Mouse (Mus musculus) embryonic fibroblast, embryonic 13.5 days (primary cell): Measurements from ENCODE around the gene Uso1. TPM values are rescaled to one million over a fixed set of nuclear protein-coding genes. Genes with fewer than 3 reads are reported as not detected.
"Not testable (repeated sequence)": the region's sequence is repeated elsewhere in the genome, so short reads cannot be mapped to it uniquely, and the experiment has no call there.

Experiments used
- H3K27ac ChIP-seq: 2 replicates; pipeline ENCODE4 v1.5.1; 2012; ENCODE audit warnings: low read length, control low read depth, inconsistent platforms; ENCODE audit not compliant: insufficient read depth
- H3K4me1 ChIP-seq: 2 replicates; pipeline ENCODE4 v1.6.1; 2011; ENCODE audit warnings: low read length; ENCODE audit not compliant: control insufficient read depth, insufficient read depth
- H3K4me3 ChIP-seq: 2 replicates; pipeline ENCODE4 v1.5.1; 2011; ENCODE audit warnings: mild to moderate bottlenecking, control low read depth, low read length; ENCODE audit not compliant: insufficient read depth
- CTCF ChIP-seq: IDR thresholded peaks from 2 replicates; pipeline ENCODE4 v1.5.1; 2011; ENCODE audit warnings: mild to moderate bottlenecking, control low read depth, low read length, moderate library complexity, borderline replicate concordance; ENCODE audit not compliant: insufficient read depth
- POLR2A ChIP-seq: IDR thresholded peaks from 2 replicates; pipeline ENCODE4 v1.6.1; 2011; ENCODE audit warnings: low read depth, mild to moderate bottlenecking, control low read depth, low read length, moderate library complexity
- polyA plus RNA-seq: library from polyadenylated mRNA; stranded (reverse); fragments of >200 nt; gene quantifications from 2 replicates; pipeline ENCODE4 v1.2.4, GENCODE M21; 2011; ENCODE audit warnings: low read depth; ENCODE audit not compliant: missing spikeins, insufficient read length

Uso1 gene
- polyA plus RNA-seq, 1 experiment: 101 TPM

GRCm38 (mm10) chr5:92125446-92125845 is 12.3 kb upstream of the Uso1 start:
- TF ChIP-seq POLR2A (no peak), CTCF (no peak)
- H3K4me3 ChIP-seq: no peak overlapping the region
- H3K27ac ChIP-seq: no peak overlapping the region
- peaks cover 15% of the 10 kb centered on the region for H3K4me1 ChIP-seq

- H3K27ac ChIP-seq: peak overlapping the region; percentile 98
- TF ChIP-seq POLR2A (peak; percentile 56), CTCF (no peak)
- H3K4me1 ChIP-seq: peaks cover 15% of the 10 kb centered on the region
Measured at GRCm38 (mm10) chr5:92127141-92127625, 10.6 kb upstream of the Uso1 start.

GRCm38 (mm10) chr5:92127751-92128150 is 10.0 kb upstream of the Uso1 start:
- H3K27ac ChIP-seq: peak overlapping the region; percentile 98
- H3K4me3 ChIP-seq: no peak overlapping the region
- H3K4me1 ChIP-seq: peaks cover 15% of the 10 kb centered on the region
- TF ChIP-seq POLR2A (no peak), CTCF (no peak)

More at GRCm38 (mm10) chr5:92127141-92127625, 10.6 kb upstream of the Uso1 start:
- peak overlapping the region; percentile 25 for H3K4me3 ChIP-seq

- no peak overlapping the region for H3K4me3 ChIP-seq
- H3K27ac ChIP-seq: peak overlapping the region; percentile 98
- peaks cover 15% of the 10 kb centered on the region for H3K4me1 ChIP-seq
- TF ChIP-seq POLR2A: 0 out of 2 replicates have a peak, but pooled peaks have one; percentile 5
- no peak for TF ChIP-seq CTCF
Measured at GRCm38 (mm10) chr5:92128570-92128969, 9.2 kb upstream of the Uso1 start.

GRCm38 (mm10) chr5:92129321-92129768 is 8.4 kb upstream of the Uso1 start:
- H3K27ac ChIP-seq: peak overlapping the region; percentile 28

GRCm38 (mm10) chr5:92130040-92130682 is 7.6 kb upstream of the Uso1 start:
- H3K27ac ChIP-seq: no peak overlapping the region
- H3K4me3 ChIP-seq: no peak overlapping the region
- TF ChIP-seq CTCF (no peak), POLR2A (no peak)
- peaks cover 15% of the 10 kb centered on the region for H3K4me1 ChIP-seq

More at GRCm38 (mm10) chr5:92129321-92129768, 8.4 kb upstream of the Uso1 start:
- TF ChIP-seq POLR2A (no peak), CTCF (no peak)
- Histone ChIP-seq H3K4me1 (peaks cover 15% of the 10 kb centered on the region), H3K4me3 (no peak overlapping the region)

GRCm38 (mm10) chr5:92132127-92132526 is 5.6 kb upstream of the Uso1 start:
- Histone ChIP-seq H3K4me3 (no peak overlapping the region), H3K4me1 (peaks cover 14% of the 10 kb centered on the region; the same call in 1 of the 2 replicates), H3K27ac (no peak overlapping the region)
- TF ChIP-seq CTCF: no peak
- no peak for TF ChIP-seq POLR2A

GRCm38 (mm10) chr5:92133006-92133405 is 4.7 kb upstream of the Uso1 start:
- not testable (repeated sequence) for H3K4me1 ChIP-seq

GRCm38 (mm10) chr5:92134934-92135333 is 2.8 kb upstream of the Uso1 start:
- H3K27ac ChIP-seq: no peak overlapping the region
- H3K4me3 ChIP-seq: no peak overlapping the region
- TF ChIP-seq POLR2A (no peak), CTCF (no peak)
- 0 out of 2 replicates have a peak, but pooled peaks cover 4% of the 10 kb centered on the region for H3K4me1 ChIP-seq

More at GRCm38 (mm10) chr5:92133006-92133405, 4.7 kb upstream of the Uso1 start:
- H3K4me3 ChIP-seq, H3K27ac ChIP-seq: not testable (repeated sequence)

- TF ChIP-seq CTCF: no peak
- no peak for TF ChIP-seq POLR2A
- peak overlapping the region; percentile 54 for H3K4me3 ChIP-seq
- H3K27ac ChIP-seq: no peak overlapping the region
- H3K4me1 ChIP-seq: 0 out of 2 replicates have a peak, but pooled peaks cover 4% of the 10 kb centered on the region
Measured at GRCm38 (mm10) chr5:92136536-92137238, 1.1 kb upstream of the Uso1 start.
